Mouse (Mus musculus): ENCODE measurements around the gene Hdlbp. TPM values are rescaled to one million over a fixed set of nuclear protein-coding genes. Genes with fewer than 3 reads are reported as not detected.
"Not testable (repeated sequence)": the region's sequence is repeated elsewhere in the genome, so short reads cannot be mapped to it uniquely, and the experiment has no call there.

Hdlbp gene
- total RNA-seq (2014; fragmentation: Nextera tagmentation): 176 and 186 TPM in 2 replicates
- 137 and 149 TPM in 2 replicates for total RNA-seq (2017)

- peak; percentile 75 for ATAC-seq (replicated peaks; ENCODE audit: poor library complexity, severe bottlenecking)
These were observed at the start of gene Hdlbp for GRCm38 (mm10) chr1:93478586-93479475. Gene Hdlbp, minus strand, starts transcription at chr1:93478815.

- no peak for ATAC-seq (replicated peaks; ENCODE audit: poor library complexity, severe bottlenecking)
These were observed 43.7 kb upstream of the Hdlbp start for GRCm38 (mm10) chr1:93522325-93522724.

DNA sequence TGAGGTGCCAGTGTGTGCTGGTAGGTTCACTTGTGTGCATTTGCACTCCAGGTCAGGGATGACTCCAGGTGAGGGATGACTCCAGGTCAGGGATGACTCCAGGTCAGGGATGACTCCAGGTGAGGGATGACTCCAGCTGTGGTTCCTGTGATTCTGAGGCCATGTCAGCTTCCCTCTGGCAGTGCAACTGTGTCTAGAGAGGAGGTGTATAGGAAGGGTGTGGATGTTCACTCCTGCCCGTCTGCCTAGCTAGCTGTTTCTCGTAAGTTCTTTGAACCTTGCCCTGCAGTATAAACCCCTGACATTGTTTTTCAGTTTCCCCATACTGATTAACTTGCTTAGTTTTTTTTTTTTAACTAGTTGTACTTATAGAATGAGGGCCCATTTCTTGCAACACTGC, 42.9 kb upstream of the Hdlbp start:
- no peak for ATAC-seq (replicated peaks; ENCODE audit: poor library complexity, severe bottlenecking)

DNA sequence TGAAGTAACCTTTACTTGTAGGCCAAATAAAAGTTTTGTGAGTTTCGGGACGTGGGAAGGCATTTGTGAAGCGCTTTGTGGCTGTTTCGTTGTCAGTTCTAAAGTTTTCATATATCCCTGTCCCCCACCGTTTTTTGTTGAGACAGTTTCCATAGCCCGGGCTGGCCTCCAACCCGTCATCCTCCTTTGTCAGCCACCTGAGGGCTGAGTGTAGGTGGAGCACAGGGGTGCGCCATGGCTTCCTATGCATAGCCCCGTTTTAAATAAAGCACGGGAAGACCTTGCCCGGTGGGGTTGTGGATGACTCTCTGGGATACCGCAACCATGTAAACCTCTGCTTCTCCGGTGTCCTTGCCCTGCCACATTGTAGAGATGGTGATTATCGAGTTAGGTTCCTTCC, 34.6 kb upstream of the Hdlbp start:
- ATAC-seq (replicated peaks; ENCODE audit: poor library complexity, severe bottlenecking): no peak

DNA sequence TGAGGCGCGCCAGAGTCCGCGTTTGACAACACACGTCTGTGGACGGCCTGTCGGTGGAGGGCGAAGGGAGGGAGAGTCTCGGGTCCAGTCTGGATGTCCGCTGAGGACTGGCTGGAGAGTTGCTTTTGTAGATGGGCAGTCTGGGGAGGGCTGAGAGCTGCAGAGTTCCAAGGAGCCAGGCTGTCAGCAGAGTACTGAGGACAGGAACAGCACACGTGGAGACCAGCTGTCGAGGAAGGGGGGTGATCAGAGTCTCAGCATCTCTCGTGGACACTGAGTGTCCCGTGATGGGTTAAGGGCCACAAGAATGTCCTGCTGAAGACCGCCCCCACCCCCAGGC, 33.7 kb upstream of the Hdlbp start:
- ATAC-seq (replicated peaks; ENCODE audit: poor library complexity, severe bottlenecking): 0 out of 2 replicates have a peak, but pooled peaks have one; percentile 5

- ATAC-seq (replicated peaks; ENCODE audit: poor library complexity, severe bottlenecking): peak; percentile 93
These were observed 33.2 kb upstream of the Hdlbp start, which contains the start of gene Farp2 for GRCm38 (mm10) chr1:93511585-93512350. Gene Farp2, plus strand, starts transcription at chr1:93512079.

DNA sequence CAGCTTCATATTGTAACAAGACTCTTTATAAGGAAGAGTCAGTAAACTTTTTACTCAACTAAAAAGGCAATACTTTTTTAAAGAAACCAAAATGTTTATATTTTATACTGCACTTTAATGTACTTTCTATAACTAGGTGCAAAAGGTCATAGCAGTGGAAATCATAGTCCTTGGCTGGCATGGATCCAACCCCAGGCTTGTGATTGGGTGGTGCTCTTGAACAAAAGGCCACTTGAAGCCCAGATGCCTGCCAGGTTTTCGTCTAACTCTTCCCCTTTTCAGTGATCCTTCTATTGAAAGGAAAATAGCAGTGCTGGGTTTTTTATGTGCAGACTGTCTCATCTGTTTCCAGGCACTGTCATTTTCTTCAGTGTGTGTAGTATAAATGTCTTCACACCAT, 30.0 kb upstream of the Hdlbp start:
- ATAC-seq (replicated peaks; ENCODE audit: poor library complexity, severe bottlenecking): not testable (repeated sequence)

DNA sequence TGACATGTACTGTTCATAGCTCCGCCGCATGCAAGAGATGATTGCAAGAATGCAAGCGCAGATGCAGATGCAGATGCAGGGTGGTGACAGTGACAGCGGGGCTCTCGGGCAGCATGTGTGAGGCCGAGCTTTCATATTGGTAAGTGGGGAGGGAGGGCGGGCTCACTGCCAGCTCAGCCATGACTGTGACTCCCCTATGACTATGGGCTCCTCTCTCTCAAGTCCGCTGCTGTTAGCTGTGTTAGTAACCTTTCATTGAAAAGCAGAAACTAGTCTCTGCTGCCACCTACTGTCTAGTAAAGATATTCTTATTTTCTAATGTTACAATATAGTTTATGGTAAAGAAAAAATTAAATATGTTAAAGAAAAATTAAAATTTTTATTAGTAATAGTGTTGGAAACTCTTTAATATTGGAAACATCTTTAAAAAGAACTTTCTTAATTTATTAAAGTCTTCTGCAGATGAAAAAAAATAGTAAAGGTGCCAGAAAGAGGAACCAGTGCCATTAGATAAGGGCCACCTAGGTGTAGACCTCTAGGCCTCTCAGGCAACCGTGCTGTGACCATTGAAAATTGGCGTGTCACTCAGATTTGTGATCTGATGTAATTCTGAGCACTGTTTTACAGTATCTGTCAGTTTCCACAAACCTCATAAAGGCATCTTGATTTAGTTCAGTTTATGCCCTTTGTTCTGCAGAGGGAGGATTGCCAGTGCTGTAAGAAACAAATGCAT, 28.5 kb upstream of the Hdlbp start:
- peak; percentile 33; the same call in 1 of the 2 replicates for ATAC-seq (replicated peaks; ENCODE audit: poor library complexity, severe bottlenecking)

DNA sequence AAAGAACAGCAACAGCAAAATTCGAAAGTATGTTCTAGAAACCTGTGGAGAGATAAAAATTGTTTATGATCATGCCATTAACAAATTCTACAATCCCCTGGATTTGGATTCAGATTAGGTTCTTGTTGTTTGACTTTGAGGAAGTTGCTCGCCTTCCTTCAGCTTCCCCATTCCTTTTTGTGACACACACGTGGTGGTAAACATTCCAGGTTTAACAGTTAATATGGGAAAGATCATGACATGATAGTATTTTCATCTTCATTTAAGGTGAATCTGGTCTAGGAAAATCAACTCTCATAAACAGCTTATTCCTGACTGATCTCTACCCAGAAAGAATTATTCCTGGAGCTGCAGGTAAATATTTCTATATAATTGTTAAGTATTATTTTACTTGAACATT, 16.7 kb upstream of the Hdlbp start:
- ATAC-seq (replicated peaks; ENCODE audit: poor library complexity, severe bottlenecking): no peak

- ATAC-seq (replicated peaks; ENCODE audit: poor library complexity, severe bottlenecking): not testable (repeated sequence)
These were observed 7.7 kb upstream of the Hdlbp start for GRCm38 (mm10) chr1:93486302-93486701.

- ATAC-seq (replicated peaks; ENCODE audit: poor library complexity, severe bottlenecking): peak; percentile 3
These were observed 965 bp upstream of the Hdlbp start for GRCm38 (mm10) chr1:93479476-93480083.

GRCm38 (mm10) chr1:93477758-93478585, 643 bp downstream of the Hdlbp start:
- ATAC-seq (replicated peaks; ENCODE audit: poor library complexity, severe bottlenecking): peak; percentile 75

- ATAC-seq (replicated peaks; ENCODE audit: poor library complexity, severe bottlenecking): no peak
These were observed 2.9 kb downstream of the Hdlbp start for GRCm38 (mm10) chr1:93475694-93476093.

GRCm38 (mm10) chr1:93468626-93469025, 10.0 kb downstream of the Hdlbp start:
- no peak for ATAC-seq (replicated peaks; ENCODE audit: poor library complexity, severe bottlenecking)

DNA sequence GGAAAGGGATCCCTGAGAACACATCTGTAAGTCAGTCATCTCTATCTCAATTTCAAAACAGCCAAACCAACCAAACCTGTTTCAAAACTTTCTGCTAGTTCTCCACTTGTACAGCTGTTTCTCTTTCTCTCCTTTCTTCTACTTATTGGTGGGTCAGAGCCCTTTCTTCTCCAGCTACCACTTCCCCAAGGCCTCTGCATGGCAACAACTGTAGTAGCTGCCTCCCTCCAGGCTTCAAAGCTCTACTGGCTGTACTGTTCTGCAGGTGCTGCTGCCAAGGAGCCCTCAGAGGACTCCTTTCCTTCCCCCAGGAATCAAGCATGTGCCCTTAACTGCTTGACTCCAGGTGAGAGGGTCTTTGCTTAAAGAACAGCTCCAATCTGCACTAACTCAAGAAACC, 12.9 kb downstream of the Hdlbp start:
- ATAC-seq (replicated peaks; ENCODE audit: poor library complexity, severe bottlenecking): no peak

GRCm38 (mm10) chr1:93465066-93465465, 13.5 kb downstream of the Hdlbp start:
- no peak for ATAC-seq (replicated peaks; ENCODE audit: poor library complexity, severe bottlenecking)

- ATAC-seq (replicated peaks; ENCODE audit: poor library complexity, severe bottlenecking): no peak
These were observed 19.5 kb downstream of the Hdlbp start for GRCm38 (mm10) chr1:93459101-93459500.

GRCm38 (mm10) chr1:93458357-93458756, 20.3 kb downstream of the Hdlbp start:
- ATAC-seq (replicated peaks; ENCODE audit: poor library complexity, severe bottlenecking): no peak

DNA sequence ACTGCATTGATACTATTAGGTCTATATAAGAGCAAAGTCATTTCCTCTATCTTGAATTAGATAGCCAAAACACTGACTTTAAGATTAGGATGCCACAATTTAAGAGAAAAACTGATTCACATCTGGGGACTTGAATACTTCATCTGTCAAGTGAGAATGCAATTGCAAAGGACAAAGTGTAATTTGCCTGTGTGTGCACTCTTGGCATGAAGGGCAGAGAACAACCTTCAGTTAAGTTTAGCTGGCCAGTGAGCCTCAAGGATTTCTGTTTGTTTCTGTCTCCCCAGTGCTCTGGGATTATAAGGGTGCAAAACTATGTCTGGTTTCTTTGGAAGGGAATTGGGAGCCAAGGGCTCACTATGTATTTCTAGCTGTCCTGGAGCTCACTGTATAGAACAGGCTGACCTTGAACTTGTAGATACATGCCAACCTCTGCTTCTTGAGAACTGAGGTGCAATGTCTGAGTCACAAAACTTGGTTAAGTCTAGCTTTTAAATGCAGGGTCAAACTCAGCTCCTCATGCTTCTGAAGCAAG, 24.8 kb downstream of the Hdlbp start:
- ATAC-seq (replicated peaks; ENCODE audit: poor library complexity, severe bottlenecking): no peak
